Mouse (Mus musculus) liver, adult 2 months (tissue): ENCODE data around the gene Hist1h3g.
"Not testable (repeated sequence)": the region's sequence is repeated elsewhere in the genome, so short reads cannot be mapped to it uniquely, and the experiment has no call there.

ENCODE experiments used
- CTCF ChIP-seq: fragments of 200-500 bp; IDR thresholded peaks from 2 replicates; pipeline ENCODE4 v1.5.1; 2011; ENCODE audit warnings: low read depth, low read length, control low read depth
- POLR2A ChIP-seq: fragments of 200-500 bp; IDR thresholded peaks from 2 replicates; pipeline ENCODE4 v1.6.1; 2011; ENCODE audit warnings: low read length, control low read depth; ENCODE audit not compliant: insufficient read depth; ENCODE audit errors: extremely low read depth

GRCm38 (mm10) chr13:23535137-23536075, at the start of gene Hist1h3g:
- not testable (repeated sequence) for TF ChIP-seq CTCF, POLR2A
